Mouse (Mus musculus) B cell, adult 2 months (primary cell): Measurements from ENCODE around the gene Lgi1.

Experiments
- DNase-seq, 2 experiments: peaks; one replicate each; pipeline ENCODE4 v3.0.0; 2022

Gene Lgi1

DNA sequence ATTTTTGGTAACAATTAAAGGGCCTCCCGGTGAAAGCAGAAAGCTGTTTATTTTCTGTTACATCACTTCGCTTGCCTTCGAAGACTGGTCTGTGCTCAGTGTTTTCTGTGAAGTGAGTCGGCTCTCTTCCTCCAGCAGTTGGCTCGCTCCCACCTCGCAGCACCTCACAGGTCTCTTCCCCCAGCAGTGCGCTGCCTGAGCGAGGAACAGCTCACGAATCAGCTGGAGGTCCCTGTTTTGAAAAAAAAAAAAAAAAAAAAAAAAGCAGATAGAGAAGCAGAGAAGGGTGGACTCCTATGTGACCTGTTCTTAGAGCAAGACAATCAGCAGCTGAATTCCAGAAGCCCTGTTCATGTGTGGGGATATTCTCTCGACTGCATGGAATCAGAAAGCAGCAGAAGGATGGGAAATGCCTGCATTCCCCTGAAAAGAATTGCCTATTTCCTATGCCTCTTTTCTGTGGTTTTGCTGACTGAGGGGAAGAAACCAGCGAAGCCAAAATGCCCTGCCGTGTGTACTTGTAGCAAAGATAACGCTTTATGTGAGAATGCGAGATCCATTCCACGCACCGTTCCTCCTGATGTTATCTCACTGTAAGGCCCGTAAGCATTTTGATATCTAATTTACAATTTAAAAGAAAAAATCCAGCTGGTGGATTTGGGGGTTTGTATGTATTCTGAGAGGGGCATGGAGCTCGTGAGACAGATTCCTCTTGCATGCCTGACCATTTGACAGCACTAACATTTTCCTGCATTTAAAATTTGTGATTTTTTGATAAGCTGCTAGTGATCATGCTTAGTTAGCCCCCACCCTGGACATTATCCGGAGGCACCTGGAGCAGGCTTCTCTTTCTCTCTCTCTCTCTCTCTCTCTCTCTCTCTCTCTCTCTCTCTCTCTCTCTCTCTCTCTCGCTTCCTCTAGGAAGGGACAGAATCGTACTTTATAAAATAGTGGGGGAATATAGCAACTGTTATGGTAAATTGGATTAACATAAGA lies at the start of gene Lgi1:
Gene Lgi1, plus strand, starts transcription at position 32 of the 996 bp plus-strand sequence.
- no peak for DNase-seq

DNA sequence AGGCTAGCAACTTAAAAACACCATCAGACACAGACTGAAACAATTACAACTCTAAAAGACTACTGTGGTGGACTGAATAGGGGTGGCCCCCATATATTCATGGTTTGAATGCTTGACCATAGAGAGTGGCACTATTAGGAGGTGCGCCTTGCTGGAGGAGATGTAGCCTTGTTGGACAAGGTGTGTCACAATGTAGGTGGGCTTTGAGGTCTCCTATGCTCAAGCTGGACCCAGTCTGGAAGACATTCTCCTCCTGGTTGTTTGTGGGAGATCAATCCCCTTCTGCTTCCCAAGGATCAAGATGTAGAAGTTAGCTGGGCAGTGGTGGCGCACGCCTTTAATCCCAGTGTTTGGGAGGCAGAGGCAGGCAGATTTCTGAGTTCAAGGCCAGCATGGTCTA lies 46.6 kb upstream of the Lgi1 start:
- no peak for DNase-seq

- DNase-seq, result peak in 1 of 2 experiments; percentile 6
These were observed 40.9 kb upstream of the Lgi1 start for GRCm38 (mm10) chr19:38223356-38223904.

GRCm38 (mm10) chr19:38223905-38224684 lies 40.2 kb upstream of the Lgi1 start, which contains the start of gene Fra10ac1:
TSS of gene Fra10ac1 (minus strand) at chr19:38224156.
- peak; percentile 92 to 93 for DNase-seq

DNA sequence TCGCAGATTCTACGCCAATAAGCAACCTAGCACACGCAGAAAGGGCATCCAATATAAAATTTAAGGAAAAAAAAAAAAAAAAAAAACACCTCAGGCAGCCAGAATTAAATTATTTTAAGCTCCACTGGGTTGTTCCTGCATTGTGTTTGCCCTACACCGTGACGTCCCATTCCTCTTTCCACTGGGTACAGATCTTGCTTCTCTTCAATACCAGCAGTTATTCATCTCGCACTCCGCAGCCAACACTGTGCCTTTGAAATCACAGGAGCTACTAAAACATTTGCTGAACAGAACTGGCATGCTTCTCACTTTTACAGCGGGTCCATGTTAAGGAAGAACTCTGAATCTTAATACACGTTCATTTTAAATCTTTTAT lies 39.7 kb upstream of the Lgi1 start:
- no peak for DNase-seq

- DNase-seq, result peak; percentile 38 to 45
These were observed 35.6 kb upstream of the Lgi1 start for GRCm38 (mm10) chr19:38228699-38229098.

DNA sequence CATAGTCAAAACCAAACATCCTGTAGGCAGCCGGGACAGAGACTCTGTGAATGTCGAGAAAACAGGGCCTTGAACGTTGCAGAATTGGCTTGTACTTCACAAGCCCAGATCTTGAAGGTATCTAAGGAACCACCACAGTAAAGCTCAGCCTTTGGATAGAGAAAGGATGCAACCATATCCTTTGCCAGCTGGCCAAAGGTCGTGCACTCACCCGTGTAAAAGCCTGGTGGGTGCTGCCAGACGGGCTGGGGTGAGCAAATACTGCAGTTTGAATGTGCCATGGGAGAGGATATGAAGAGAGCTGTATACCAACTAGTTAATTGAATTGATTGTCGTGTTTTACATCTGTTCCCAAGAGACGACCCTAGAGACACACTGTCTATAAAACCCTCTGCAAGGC lies 32.2 kb upstream of the Lgi1 start:
- DNase-seq, result no peak

- no peak for DNase-seq
These were observed 31.8 kb upstream of the Lgi1 start for GRCm38 (mm10) chr19:38232516-38232915.

DNA sequence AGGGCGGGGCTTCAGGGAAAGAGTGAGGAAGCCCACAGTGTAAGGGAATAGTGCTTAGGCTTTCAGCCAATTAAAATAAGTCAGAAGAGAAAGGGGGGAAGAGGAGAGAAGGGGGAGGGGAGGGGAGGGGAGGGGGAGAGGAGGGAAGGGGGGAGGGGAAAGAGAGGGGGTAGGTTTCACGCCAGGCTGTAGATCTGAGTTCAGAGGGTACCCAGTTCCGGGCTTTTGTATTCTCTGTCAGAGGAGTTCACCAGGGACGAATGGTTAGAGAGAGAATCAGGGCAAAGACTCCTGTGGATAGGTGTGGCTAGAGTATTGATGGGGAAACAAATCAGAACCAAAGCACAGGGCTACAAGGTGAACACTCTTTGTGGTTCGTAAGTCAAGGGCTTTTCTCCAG lies 27.8 kb upstream of the Lgi1 start:
- DNase-seq, result no peak

- peak; percentile 41 to 45 for DNase-seq
These were observed 26.5 kb upstream of the Lgi1 start for GRCm38 (mm10) chr19:38237834-38238212.

DNA sequence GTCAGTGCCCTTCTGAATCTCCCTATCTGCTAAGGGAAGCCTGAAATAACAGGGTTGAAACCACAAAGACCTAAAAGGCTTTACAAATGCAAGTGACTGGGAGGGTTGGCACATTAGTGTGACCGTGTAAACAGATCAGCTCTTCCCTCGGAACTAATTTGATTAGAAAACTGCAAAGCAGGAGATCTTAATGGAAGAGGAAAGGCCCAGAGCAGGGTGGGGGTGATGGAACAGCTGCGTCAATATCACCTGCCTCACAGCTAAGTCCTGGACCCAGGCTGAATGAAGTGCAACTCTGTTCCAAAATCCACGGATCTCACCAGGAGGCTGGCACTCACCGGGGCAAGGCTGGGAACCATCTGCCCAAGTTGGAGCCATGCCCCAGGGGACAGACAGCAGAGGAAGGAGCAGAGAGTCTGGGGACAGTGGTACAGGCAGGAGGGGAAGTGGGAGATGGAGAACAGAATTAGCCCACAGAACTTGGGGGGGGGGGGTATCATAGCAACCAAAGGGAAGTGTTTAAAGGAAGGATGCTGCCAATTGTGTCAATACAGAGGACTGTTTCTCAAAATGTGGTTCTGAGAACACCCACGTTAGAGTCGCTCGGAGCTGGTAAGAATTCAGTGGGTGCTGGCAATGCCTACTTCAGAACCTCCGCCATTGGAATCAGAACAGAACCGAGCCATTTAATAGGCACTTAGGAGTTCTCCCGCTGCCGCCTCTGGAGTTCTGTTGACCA lies 26.0 kb upstream of the Lgi1 start:
- DNase-seq, result no peak

GRCm38 (mm10) chr19:38242314-38242852 lies 22.0 kb upstream of the Lgi1 start:
- no peak for DNase-seq

DNA sequence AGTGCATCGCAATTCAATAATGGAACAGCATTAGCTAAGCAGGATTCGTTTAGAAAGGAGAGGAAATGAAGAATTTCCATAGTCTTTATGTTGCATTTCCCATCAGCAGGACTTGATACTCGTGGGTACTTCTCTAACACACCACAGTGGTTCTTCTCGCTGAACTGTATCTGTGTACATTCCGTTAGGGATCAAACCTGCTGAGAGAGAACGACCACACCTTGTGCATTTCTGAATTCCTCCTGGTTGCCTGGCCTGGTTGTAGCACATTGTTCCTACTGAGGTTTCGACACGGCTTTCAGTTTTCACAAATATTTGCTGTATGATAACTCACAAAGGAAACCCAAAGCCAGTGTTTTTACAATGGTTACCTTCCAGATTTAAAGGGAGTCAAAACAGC lies 19.6 kb upstream of the Lgi1 start:
- DNase-seq, result no peak

GRCm38 (mm10) chr19:38245361-38246176 lies 18.8 kb upstream of the Lgi1 start:
- no peak for DNase-seq

GRCm38 (mm10) chr19:38246177-38246622 lies 18.1 kb upstream of the Lgi1 start:
- no peak for DNase-seq

DNA sequence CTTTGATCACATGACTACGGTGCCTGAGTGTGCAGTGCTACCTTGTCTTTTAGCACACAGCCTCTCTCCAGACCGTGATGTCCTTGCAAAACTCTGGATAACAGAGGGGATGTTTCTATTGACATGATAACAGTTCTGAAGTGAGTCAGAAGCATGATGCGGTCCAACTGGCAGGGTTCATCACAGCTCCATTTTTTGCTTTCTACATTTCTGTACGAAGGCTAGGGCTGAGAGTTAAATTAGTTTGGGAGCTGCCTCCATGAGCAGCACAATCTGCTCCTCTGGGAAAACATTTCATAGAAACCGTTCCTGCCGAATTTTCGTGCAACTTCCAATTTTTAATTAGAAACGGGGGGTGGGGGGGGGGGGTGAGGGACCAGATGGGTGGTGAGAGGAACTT lies 14.7 kb upstream of the Lgi1 start:
- no peak for DNase-seq

GRCm38 (mm10) chr19:38253796-38254195 lies 10.5 kb upstream of the Lgi1 start:
- DNase-seq, result no peak

- DNase-seq, result no peak
These were observed 5.7 kb upstream of the Lgi1 start for GRCm38 (mm10) chr19:38258651-38259065.

DNA sequence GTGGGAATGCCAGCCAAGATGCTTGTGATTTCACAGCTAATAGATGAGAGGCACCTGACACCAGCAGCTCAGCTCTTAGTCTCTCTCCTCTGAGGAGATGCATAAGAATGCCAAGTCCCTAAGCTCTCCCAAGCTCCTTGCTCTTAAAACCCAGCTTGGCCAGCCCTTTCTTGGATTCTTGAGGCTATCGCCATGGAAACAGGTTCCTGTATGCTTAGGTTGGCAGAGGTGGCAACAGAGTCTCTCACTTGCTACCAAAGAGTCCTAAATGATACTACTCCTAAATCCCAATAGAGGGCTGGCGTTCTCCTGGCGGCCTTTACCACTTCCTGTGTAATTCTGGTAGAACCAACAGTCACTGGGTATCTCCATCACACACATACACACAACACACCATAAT lies 4.9 kb upstream of the Lgi1 start:
- DNase-seq, result no peak

GRCm38 (mm10) chr19:38260346-38260745 lies 4.0 kb upstream of the Lgi1 start:
- DNase-seq, result no peak

DNA sequence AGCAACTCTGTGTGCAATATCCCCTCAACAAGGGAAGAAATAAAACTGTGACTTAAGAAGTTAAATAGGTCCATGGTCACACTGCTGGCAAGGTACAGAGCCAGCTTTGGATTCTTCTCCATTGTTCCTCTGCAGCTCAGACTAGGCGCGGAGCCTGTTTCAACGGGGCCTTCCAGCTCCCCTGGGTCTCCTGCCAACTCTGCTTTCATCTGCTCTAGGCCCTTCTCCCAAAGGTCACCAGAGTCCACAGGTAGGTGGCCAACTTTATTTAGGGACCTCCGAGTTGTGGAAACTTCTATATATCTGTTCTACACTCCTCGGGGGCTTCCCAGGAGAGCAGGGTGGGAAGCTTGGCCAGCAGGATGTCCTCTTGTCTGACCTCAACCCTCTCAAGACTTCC lies 3.0 kb upstream of the Lgi1 start:
- no peak for DNase-seq
